Mouse (Mus musculus) myocyte (in vitro differentiated cells): Measurements from ENCODE around the gene Drg1. TPM values are rescaled to one million over a fixed set of nuclear protein-coding genes. Genes with fewer than 3 reads are reported as not detected.

Source experiments
- H3K27me3 ChIP-seq: one replicate; pipeline ENCODE4 v1.6.1; 2011; ENCODE audit not compliant: control insufficient read depth, insufficient read depth, insufficient read length
- H3K36me3 ChIP-seq: one replicate; pipeline ENCODE4 v1.6.1; 2011; ENCODE audit not compliant: control insufficient read depth, insufficient read depth
- H3K4me2 ChIP-seq: one replicate; pipeline ENCODE4 v1.6.1; 2011; ENCODE audit warnings: low read depth, control low read depth
- H3K4me3 ChIP-seq: one replicate; pipeline ENCODE4 v1.5.1; 2011; ENCODE audit warnings: mild to moderate bottlenecking, control low read depth, moderate library complexity
- H3K79me2 ChIP-seq: one replicate; pipeline ENCODE4 v1.6.1; 2011; ENCODE audit not compliant: control insufficient read depth, insufficient read depth
- H3ac ChIP-seq: one replicate; pipeline ENCODE4 v1.6.1; 2011; ENCODE audit not compliant: control insufficient read depth, insufficient read length
- CEBPB ChIP-seq: IDR thresholded peaks from 2 replicates; pipeline ENCODE4 v1.6.1; 2011; ENCODE audit warnings: mild to moderate bottlenecking, moderate library complexity; ENCODE audit not compliant: poor library complexity, insufficient read depth, severe bottlenecking
- E2F4 ChIP-seq: IDR thresholded peaks from one replicate; pipeline ENCODE4 v1.6.1; 2011; ENCODE audit warnings: mild to moderate bottlenecking, control low read depth, moderate library complexity; ENCODE audit not compliant: insufficient read depth
- MAX ChIP-seq: IDR thresholded peaks from one replicate; pipeline ENCODE4 v1.6.1; 2011; ENCODE audit warnings: low read depth, mild to moderate bottlenecking, control low read depth
- MYOD1 ChIP-seq, 3 experiments: IDR thresholded peaks; one replicate each; pipeline ENCODE4 v1.6.1; 2011; ENCODE audit warnings: control low read depth in 2 of 3, low read depth in 2 of 3, mild to moderate bottlenecking in 2 of 3, moderate library complexity in 1 of 3; ENCODE audit not compliant: insufficient read length in 2 of 3, control insufficient read depth in 1 of 3
- MYOG ChIP-seq, 3 experiments: IDR thresholded peaks; one replicate each; pipeline ENCODE4 v1.6.1; 2011; ENCODE audit warnings: control low read depth in 2 of 3, low read depth in 2 of 3, mild to moderate bottlenecking in 2 of 3; ENCODE audit not compliant: insufficient read length in 2 of 3, control insufficient read depth in 1 of 3, insufficient read depth in 1 of 3
- POLR2A ChIP-seq: IDR thresholded peaks from one replicate; pipeline ENCODE4 v1.6.1; 2011; ENCODE audit warnings: low read depth, mild to moderate bottlenecking, control low read depth, moderate library complexity; ENCODE audit not compliant: insufficient read length
- POLR2AphosphoS2 ChIP-seq: IDR thresholded peaks from one replicate; pipeline ENCODE4 v1.6.1; 2011; ENCODE audit warnings: low read depth, control low read depth; ENCODE audit not compliant: insufficient read length
- REST ChIP-seq: IDR thresholded peaks from one replicate; pipeline ENCODE4 v1.6.1; 2011; ENCODE audit warnings: mild to moderate bottlenecking, control low read depth, moderate library complexity; ENCODE audit not compliant: insufficient read depth, insufficient read length
- SRF ChIP-seq: IDR thresholded peaks from one replicate; pipeline ENCODE4 v1.6.1; 2011; ENCODE audit warnings: low read depth; ENCODE audit not compliant: control insufficient read depth, insufficient read length
- TCF12 ChIP-seq: IDR thresholded peaks from one replicate; pipeline ENCODE4 v1.6.1; 2011; ENCODE audit warnings: mild to moderate bottlenecking, control low read depth; ENCODE audit not compliant: poor library complexity, insufficient read depth, severe bottlenecking
- TCF3 ChIP-seq: IDR thresholded peaks from one replicate; pipeline ENCODE4 v1.6.1; 2011; ENCODE audit warnings: low read depth, control low read depth; ENCODE audit not compliant: insufficient read length
- USF1 ChIP-seq: IDR thresholded peaks from one replicate; pipeline ENCODE4 v1.6.1; 2011; ENCODE audit warnings: low read depth, mild to moderate bottlenecking, control low read depth, moderate library complexity
- polyA plus RNA-seq: library from polyadenylated mRNA; unstranded; fragments of >200 nt; fragmentation: generic; extraction: Trizol; gene quantifications from one replicate; pipeline ENCODE4 v1.2.1, GENCODE M21; 2012; ENCODE audit warnings: missing spikeins

Gene Drg1
- polyA plus RNA-seq, 1 experiment, result 109 TPM

DNA sequence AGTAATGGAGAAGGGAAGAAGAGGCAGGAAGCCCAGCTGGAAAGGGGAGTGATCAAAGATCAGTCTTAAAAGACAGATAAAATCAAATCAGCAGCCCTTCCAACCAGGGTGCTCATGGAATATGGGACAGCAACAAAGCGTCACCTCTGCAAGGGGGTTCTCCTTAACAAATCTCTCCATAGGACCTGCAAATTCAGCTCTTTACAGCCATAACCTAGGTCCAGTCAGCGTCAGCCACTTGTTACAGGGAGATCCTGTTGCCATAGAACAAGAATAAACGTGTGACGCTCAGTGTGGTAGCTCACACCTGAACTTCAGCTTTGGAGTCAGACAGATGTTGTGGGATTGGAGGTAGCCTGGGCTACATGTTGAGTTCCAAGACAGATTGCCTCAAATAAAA, 3.0 kb upstream of the Drg1 start:
- Histone ChIP-seq H3K4me2 (no peak overlapping the region), H3K79me2 (peaks cover 19% of the 10 kb centered on the region), H3K4me3 (no peak overlapping the region), H3K36me3 (no peaks in the 10 kb centered on the region), H3K27me3 (no peaks in the 10 kb centered on the region), H3ac (no peak overlapping the region)
- TF ChIP-seq MYOG (IDR thresholded peaks at IDR 0.05; ENCODE audit: control insufficient read depth in 1 of 3, insufficient read depth in 1 of 3, insufficient read length in 2 of 3, low read depth in 2 of 3) (no peak), POLR2A (no peak), USF1 (no peak)

DNA sequence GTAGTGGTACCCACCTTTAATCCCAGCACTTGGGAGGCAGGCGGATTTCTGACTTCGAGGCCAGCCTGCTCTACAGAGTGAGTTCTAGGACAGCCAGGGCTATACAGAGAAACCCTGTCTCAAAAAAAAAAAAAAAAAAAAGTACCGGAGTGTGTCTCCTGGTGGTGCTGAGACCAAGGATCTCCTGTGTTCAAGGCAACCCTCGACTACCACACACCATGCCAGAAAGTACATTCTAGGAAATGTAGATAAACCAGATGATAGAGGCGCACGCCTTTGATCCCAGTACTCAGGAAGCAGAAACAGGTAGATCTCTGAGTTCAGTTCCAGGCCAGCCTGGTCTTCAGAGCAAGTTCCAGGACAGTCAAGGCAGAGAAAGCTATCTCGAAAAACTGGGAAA, 918 bp upstream of the Drg1 start:
- Histone ChIP-seq H3K79me2 (peaks cover 39% of the 10 kb centered on the region), H3K4me3 (peak overlapping the region; percentile 97), H3K36me3 (peaks cover 12% of the 10 kb centered on the region), H3K27me3 (no peaks in the 10 kb centered on the region), H3ac (no peak overlapping the region), H3K4me2 (peak overlapping the region; percentile 80)
- no peak for TF ChIP-seq TCF12
- TF ChIP-seq MYOG (IDR thresholded peaks at IDR 0.05; ENCODE audit: control insufficient read depth in 1 of 3, insufficient read depth in 1 of 3, insufficient read length in 2 of 3, low read depth in 2 of 3), result no peak
- no peak for TF ChIP-seq E2F4
- TF ChIP-seq USF1, result no peak
- no peak for TF ChIP-seq POLR2A

DNA sequence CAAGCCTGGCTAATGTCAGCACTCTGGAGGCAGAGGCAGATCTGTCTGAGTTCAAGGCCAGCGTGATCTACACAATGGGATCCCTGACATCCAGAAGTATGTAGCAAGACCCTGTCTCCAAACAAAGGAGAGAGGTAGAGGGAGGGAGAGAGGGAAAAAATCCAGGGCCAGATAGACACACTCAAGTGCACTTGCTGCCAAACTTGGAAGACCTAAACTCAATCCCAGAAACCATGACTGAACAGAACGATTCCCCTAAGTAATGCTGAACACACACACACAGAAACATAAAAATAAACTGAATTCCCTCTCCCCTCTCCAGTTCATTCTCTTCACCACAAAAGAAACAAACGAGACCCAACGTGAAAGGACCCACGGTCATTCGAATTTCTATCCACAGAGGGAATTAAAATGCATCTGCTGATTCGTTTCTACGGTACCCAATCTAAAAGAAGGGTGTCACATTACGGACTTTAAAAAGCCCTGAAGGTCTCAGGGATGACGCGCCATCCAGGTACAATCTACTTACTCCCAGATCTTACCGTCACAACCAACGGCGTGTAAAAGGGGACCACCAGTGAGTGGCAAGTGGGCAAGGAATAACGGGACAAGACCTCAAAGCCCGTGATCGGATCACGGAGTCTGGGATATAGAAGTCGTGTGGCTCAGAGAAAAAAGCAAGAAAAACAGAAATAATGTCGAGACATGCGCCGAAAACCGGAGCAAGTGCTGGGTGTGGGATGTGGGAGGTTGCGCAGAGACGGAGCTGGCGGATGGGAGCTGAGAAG, 730 bp downstream of the Drg1 start:
- Histone ChIP-seq H3K79me2 (peaks cover 39% of the 10 kb centered on the region), H3K36me3 (peaks cover 26% of the 10 kb centered on the region), H3K27me3 (no peaks in the 10 kb centered on the region), H3K4me2 (peak overlapping the region; percentile 84), H3ac (peak overlapping the region; percentile 61), H3K4me3 (peak overlapping the region; percentile 97)
- TF ChIP-seq MAX, result no peak
- no peak for TF ChIP-seq MYOD1 (IDR thresholded peaks at IDR 0.05; ENCODE audit: control insufficient read depth in 1 of 3, insufficient read length in 2 of 3, low read depth in 2 of 3)
- TF ChIP-seq TCF3, result no peak
- TF ChIP-seq MYOG (IDR thresholded peaks at IDR 0.05; ENCODE audit: control insufficient read depth in 1 of 3, insufficient read depth in 1 of 3, insufficient read length in 2 of 3, low read depth in 2 of 3), result no peak
- no peak for TF ChIP-seq SRF
- TF ChIP-seq REST, result no peak
- TF ChIP-seq CEBPB, result no peak
- no peak for TF ChIP-seq POLR2AphosphoS2
- no peak for TF ChIP-seq USF1
- no peak for TF ChIP-seq TCF12
- no peak for TF ChIP-seq POLR2A
- no peak for TF ChIP-seq E2F4

DNA sequence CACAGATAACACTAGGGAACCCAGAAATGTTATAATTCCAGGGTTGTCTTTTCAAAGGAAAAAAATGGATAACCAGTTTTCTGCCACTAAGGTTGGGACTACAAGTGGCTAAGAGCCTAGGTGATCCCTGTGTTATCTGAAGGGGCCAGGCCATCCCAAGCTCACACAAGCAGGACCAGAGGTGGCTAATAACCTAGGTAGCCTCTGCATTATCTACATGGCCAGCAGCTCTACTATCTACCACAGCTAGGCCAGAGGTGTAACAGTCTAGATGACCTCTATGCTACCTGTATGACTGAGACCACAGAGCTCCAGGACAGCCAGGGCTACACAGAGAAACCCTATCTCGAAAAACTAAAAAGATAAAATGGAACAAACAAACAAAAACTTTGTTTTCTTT, 6.7 kb downstream of the Drg1 start:
- peaks cover 23% of the 10 kb centered on the region for H3K79me2 ChIP-seq
- no peak overlapping the region for H3ac ChIP-seq
- peaks cover 70% of the 10 kb centered on the region for H3K36me3 ChIP-seq
- H3K27me3 ChIP-seq, result no peaks in the 10 kb centered on the region
- no peak for TF ChIP-seq POLR2AphosphoS2
- TF ChIP-seq POLR2A, result no peak
- no peak for TF ChIP-seq TCF12
- no peak for TF ChIP-seq USF1
- TF ChIP-seq E2F4, result no peak
- TF ChIP-seq MAX, result no peak
- no peak for TF ChIP-seq SRF
- no peak for TF ChIP-seq MYOD1 (IDR thresholded peaks at IDR 0.05; ENCODE audit: control insufficient read depth in 1 of 3, insufficient read length in 2 of 3, low read depth in 2 of 3)
- no peak for TF ChIP-seq MYOG (IDR thresholded peaks at IDR 0.05; ENCODE audit: control insufficient read depth in 1 of 3, insufficient read depth in 1 of 3, insufficient read length in 2 of 3, low read depth in 2 of 3)
- TF ChIP-seq REST, result no peak
- no peak for TF ChIP-seq TCF3
- TF ChIP-seq CEBPB, result no peak
- no peak overlapping the region for H3K4me3 ChIP-seq
- H3K4me2 ChIP-seq, result no peak overlapping the region

GRCm38 (mm10) chr11:3247387-3247786, 18.8 kb downstream of the Drg1 start:
- H3ac ChIP-seq, result no peak overlapping the region

More at GRCm38 (mm10) chr11:3247387-3247786, 18.8 kb downstream of the Drg1 start:
- H3K27me3 ChIP-seq, result no peaks in the 10 kb centered on the region
- H3K4me3 ChIP-seq, result no peak overlapping the region
- peaks cover 63% of the 10 kb centered on the region for H3K36me3 ChIP-seq
- peak overlapping the region; percentile 25 for H3K4me2 ChIP-seq
- H3K79me2 ChIP-seq, result no peaks in the 10 kb centered on the region
- no peak for TF ChIP-seq POLR2AphosphoS2
- TF ChIP-seq REST, result no peak
- no peak for TF ChIP-seq MYOG (IDR thresholded peaks at IDR 0.05; ENCODE audit: control insufficient read depth in 1 of 3, insufficient read depth in 1 of 3, insufficient read length in 2 of 3, low read depth in 2 of 3)
- no peak for TF ChIP-seq SRF
- TF ChIP-seq CEBPB, result no peak
